Mouse (Mus musculus) embryonic facial prominence, embryonic 12.5 days (tissue): ENCODE results near the gene Olfr1317. TPM values are rescaled to one million over a fixed set of nuclear protein-coding genes. Genes with fewer than 3 reads are reported as not detected.

Experiments used
- ATAC-seq: fragments of 200-750 bp; cut with Nextera tagmentation; 2 replicates; pipeline ENCODE4 v1.8.0; 2017; ENCODE audit not compliant: insufficient number of reproducible peaks, insufficient read depth, low FRiP score, low TSS enrichment
- H3K27ac ChIP-seq: fragments of 300-500 bp; sonication (generic); 2 replicates; pipeline ENCODE4 v1.5.1; 2016; ENCODE audit warnings: mild to moderate bottlenecking
- H3K27me3 ChIP-seq: fragments of 300-500 bp; sonication (generic); 2 replicates; pipeline ENCODE4 v1.6.1; 2016; ENCODE audit warnings: mild to moderate bottlenecking, moderate library complexity
- H3K36me3 ChIP-seq: fragments of 300-500 bp; sonication (generic); 2 replicates; pipeline ENCODE4 v1.6.1; 2016; ENCODE audit warnings: mild to moderate bottlenecking
- H3K4me1 ChIP-seq: fragments of 300-500 bp; sonication (generic); 2 replicates; pipeline ENCODE4 v1.6.1; 2016
- H3K4me2 ChIP-seq: fragments of 300-500 bp; sonication (generic); replicated peaks from 2 replicates; pipeline ENCODE4 v1.6.1; 2016; ENCODE audit warnings: mild to moderate bottlenecking, moderate library complexity
- H3K4me3 ChIP-seq: fragments of 300-500 bp; sonication (generic); 2 replicates; pipeline ENCODE4 v1.5.1; 2016; ENCODE audit warnings: mild to moderate bottlenecking
- H3K9ac ChIP-seq: fragments of 300-500 bp; sonication (generic); 2 replicates; pipeline ENCODE4 v1.6.1; 2016; ENCODE audit warnings: mild to moderate bottlenecking, moderate library complexity
- H3K9me3 ChIP-seq: fragments of 300-500 bp; sonication (generic); 2 replicates; pipeline ENCODE4 v1.6.1; 2016; ENCODE audit warnings: mild to moderate bottlenecking, moderate library complexity
- WGBS: fragments of 180-500 bp; shearing (Covaris S2); methylation state at CpG from one replicate; pipeline ENCODE4 v1.1.7; 2016; 5-methylcytosine and 5-hydroxymethylcytosine counted together
- polyA plus RNA-seq: library from polyadenylated mRNA; unstranded; fragments of >200 nt; fragmentation: Nextera tagmentation; extraction: Ambion mirVana; gene quantifications from 2 replicates; pipeline ENCODE4 v1.2.1, GENCODE M21; 2016

Olfr1317 gene
- polyA plus RNA-seq = not detected in 2 replicates

- H3K9me3 ChIP-seq = no peaks in the 10 kb centered on the region
- H3K27ac ChIP-seq = no peak within 1 kb of the TSS
- no peak for ATAC-seq
- H3K4me2 ChIP-seq = no peak within 1 kb of the TSS
- no peak within 1 kb of the TSS for H3K9ac ChIP-seq
- H3K4me3 ChIP-seq = no peak within 1 kb of the TSS
- WGBS = 82% methylated on average over 2 of the region's 2 CpGs
- no peaks in the 10 kb centered on the region for H3K27me3 ChIP-seq
- no peaks in the 10 kb centered on the region for H3K4me1 ChIP-seq
- H3K36me3 ChIP-seq = no peaks in the 10 kb centered on the region
Observed at GRCm38 (mm10) chr2:112140029-112140428, at the start of gene Olfr1317. Gene Olfr1317, plus strand, starts transcription at chr2:112140329.

- no peaks in the 10 kb centered on the region for H3K36me3 ChIP-seq
- ATAC-seq = no peak
- no peak within 1 kb of the TSS for H3K27ac ChIP-seq
- no peak within 1 kb of the TSS for H3K9ac ChIP-seq
- no peaks in the 10 kb centered on the region for H3K9me3 ChIP-seq
- H3K27me3 ChIP-seq = no peaks in the 10 kb centered on the region
- H3K4me1 ChIP-seq = no peaks in the 10 kb centered on the region
- no peak within 1 kb of the TSS for H3K4me3 ChIP-seq
- no peak within 1 kb of the TSS for H3K4me2 ChIP-seq
Observed at GRCm38 (mm10) chr2:112096681-112097080, 43.4 kb upstream of the Olfr1317 start, which contains the start of gene Olfr1314. Gene Olfr1314, minus strand, starts transcription at chr2:112096781.

GRCm38 (mm10) chr2:112115340-112115739 lies 24.8 kb upstream of the Olfr1317 start, which contains the start of gene Olfr1315-ps1:
Gene Olfr1315-ps1, minus strand, starts transcription at chr2:112115440.
- H3K4me3 ChIP-seq = no peak within 1 kb of the TSS
- no peak within 1 kb of the TSS for H3K9ac ChIP-seq
- WGBS = 66% methylated on average over 1 of the region's 1 CpGs

GRCm38 (mm10) chr2:112134877-112135276 lies 5.3 kb upstream of the Olfr1317 start, which contains the start of gene Olfr1316:
Gene Olfr1316, minus strand, starts transcription at chr2:112134977.
- no peaks in the 10 kb centered on the region for H3K9me3 ChIP-seq
- no peak within 1 kb of the TSS for H3K4me2 ChIP-seq
- ATAC-seq = no peak
- 82% methylated on average over 2 of the region's 2 CpGs for WGBS
- H3K9ac ChIP-seq = no peak within 1 kb of the TSS
- H3K36me3 ChIP-seq = no peaks in the 10 kb centered on the region
- no peak within 1 kb of the TSS for H3K4me3 ChIP-seq
- H3K27ac ChIP-seq = no peak within 1 kb of the TSS
- H3K4me1 ChIP-seq = no peaks in the 10 kb centered on the region
- H3K27me3 ChIP-seq = no peaks in the 10 kb centered on the region

More at GRCm38 (mm10) chr2:112115340-112115739, 24.8 kb upstream of the Olfr1317 start, which contains the start of gene Olfr1315-ps1:
- H3K9me3 ChIP-seq = 0 out of 2 replicates have a peak, but pooled peaks cover 3% of the 10 kb centered on the region
- no peaks in the 10 kb centered on the region for H3K36me3 ChIP-seq
- H3K27me3 ChIP-seq = no peaks in the 10 kb centered on the region
- no peak for ATAC-seq
- H3K4me1 ChIP-seq = no peaks in the 10 kb centered on the region
- no peak within 1 kb of the TSS for H3K27ac ChIP-seq
- no peak within 1 kb of the TSS for H3K4me2 ChIP-seq

GRCm38 (mm10) chr2:112153898-112154297 lies 13.8 kb downstream of the Olfr1317 start, which contains the start of gene Olfr1318:
Gene Olfr1318, plus strand, starts transcription at chr2:112154198.
- H3K27me3 ChIP-seq = no peaks in the 10 kb centered on the region
- H3K4me2 ChIP-seq = no peak within 1 kb of the TSS
- H3K4me1 ChIP-seq = no peaks in the 10 kb centered on the region
- no peaks in the 10 kb centered on the region for H3K9me3 ChIP-seq
- no peak within 1 kb of the TSS for H3K4me3 ChIP-seq
- H3K27ac ChIP-seq = no peak within 1 kb of the TSS
- no peak for ATAC-seq
- H3K9ac ChIP-seq = no peak within 1 kb of the TSS
- no peaks in the 10 kb centered on the region for H3K36me3 ChIP-seq

Other genes starting within 250 kb of the Olfr1317 start
- gene Olfr1306, start 224.1 kb upstream of the Olfr1317 start, polyA plus RNA-seq = not detected in 2 replicates
- not detected in 2 replicates for gene Olfr1307, start 190.9 kb upstream of the Olfr1317 start, polyA plus RNA-seq
- gene Olfr1308, start 175.4 kb upstream of the Olfr1317 start, polyA plus RNA-seq = not detected in 2 replicates
- gene Olfr1309, start 150.0 kb upstream of the Olfr1317 start, polyA plus RNA-seq = not detected in 2 replicates
- not detected in 2 replicates for gene Olfr1310, start 127.6 kb upstream of the Olfr1317 start, polyA plus RNA-seq
- not detected in 2 replicates for gene Olfr1311, start 115.9 kb upstream of the Olfr1317 start, polyA plus RNA-seq
- not detected in 2 replicates for gene Olfr1312, start 90.1 kb upstream of the Olfr1317 start, polyA plus RNA-seq
- gene Olfr1313, start 62.5 kb upstream of the Olfr1317 start, polyA plus RNA-seq = not detected in 2 replicates
- not detected in 2 replicates for gene Olfr1314, start 43.5 kb upstream of the Olfr1317 start, polyA plus RNA-seq
- not detected in 2 replicates for gene Olfr1315-ps1, start 24.9 kb upstream of the Olfr1317 start, polyA plus RNA-seq
- gene Olfr1316, start 5.4 kb upstream of the Olfr1317 start, polyA plus RNA-seq = not detected in 2 replicates
- gene Olfr1318, start 13.9 kb downstream of the Olfr1317 start, polyA plus RNA-seq = not detected in 2 replicates
- 15.1 and 17.7 TPM in 2 replicates for gene Lpcat4, start 99.1 kb downstream of the Olfr1317 start, polyA plus RNA-seq
- not detected in 2 replicates for gene Nutm1, start 119.0 kb downstream of the Olfr1317 start, polyA plus RNA-seq
- gene Nop10, start 121.6 kb downstream of the Olfr1317 start, polyA plus RNA-seq = 169 and 180 TPM in 2 replicates
- 12.9 and 14.3 TPM in 2 replicates for gene Slc12a6, start 125.5 kb downstream of the Olfr1317 start, polyA plus RNA-seq
- not detected in 2 replicates for gene Gm21985, start 126.0 kb downstream of the Olfr1317 start, polyA plus RNA-seq
- gene Emc4, start 227.7 kb downstream of the Olfr1317 start, polyA plus RNA-seq = 101 and 109 TPM in 2 replicates
- 45.9 and 50.3 TPM in 2 replicates for gene Katnbl1, start 238.9 kb downstream of the Olfr1317 start, polyA plus RNA-seq